Mouse (Mus musculus): ENCODE results near the gene Ccdc82.

Gene Ccdc82

DNA sequence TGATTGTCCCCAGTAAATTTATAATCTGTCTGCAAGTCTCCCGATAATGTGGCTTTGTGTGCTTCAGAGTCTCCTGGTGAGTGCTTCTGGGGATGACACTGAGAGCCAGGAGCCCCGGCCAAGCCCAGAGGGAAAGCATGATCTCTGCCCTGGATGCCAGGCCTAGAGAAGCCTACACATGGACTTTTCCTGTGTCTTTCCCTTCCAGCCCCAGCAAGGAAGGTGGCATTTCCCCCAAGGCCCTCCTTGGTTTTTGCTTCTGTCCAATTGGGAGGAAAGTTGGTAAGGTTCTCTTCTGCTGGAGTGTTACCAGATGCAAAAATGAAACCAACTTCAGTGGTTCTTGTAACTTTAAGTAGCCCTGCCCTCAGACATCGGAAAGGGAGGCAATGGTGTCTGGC lies 53.3 kb downstream of the Ccdc82 start:
- no peak for DNase-seq

DNA sequence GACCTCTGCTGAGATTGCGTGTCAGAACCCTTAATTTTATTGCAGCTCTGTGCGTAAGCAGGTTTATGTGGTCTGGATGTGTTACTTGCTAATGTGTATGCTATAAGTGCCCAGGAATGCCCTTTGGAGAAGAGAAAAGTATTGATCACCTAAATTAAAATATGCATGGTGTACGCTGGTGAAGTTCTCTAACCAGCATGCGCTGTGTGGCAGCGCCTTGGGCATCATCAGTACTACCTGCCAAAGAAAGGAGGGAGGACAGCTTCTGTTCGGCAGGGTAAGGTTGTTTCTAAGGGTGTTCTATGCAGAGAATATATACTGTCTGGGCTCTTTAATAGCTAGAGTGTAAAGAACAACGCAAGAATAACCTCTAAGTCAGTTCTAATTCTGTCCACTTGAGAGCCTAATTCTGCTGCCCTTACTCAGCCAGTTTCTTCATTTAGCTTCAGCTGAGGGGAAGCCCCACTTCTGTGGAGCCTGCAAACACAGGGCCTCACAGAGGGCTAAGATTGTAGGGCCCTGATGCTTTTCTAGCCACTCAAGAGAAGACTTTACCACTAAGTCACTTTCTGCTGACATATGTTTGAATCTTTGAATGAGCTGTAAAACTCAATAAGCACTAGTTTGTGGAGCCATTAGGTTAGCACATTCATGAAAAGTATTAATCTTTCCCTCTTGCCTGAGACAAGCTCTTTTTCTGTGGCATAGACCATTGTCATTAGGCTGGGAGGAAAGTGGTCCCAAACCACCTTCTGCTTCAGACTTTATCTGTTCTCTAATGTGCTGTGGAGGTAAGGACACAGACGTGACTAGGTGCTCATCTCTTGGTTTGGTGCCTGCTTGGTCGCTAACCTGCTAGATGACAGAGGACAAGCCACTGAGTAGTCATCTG lies 54.4 kb downstream of the Ccdc82 start:
- DNase-seq = no peak

DNA sequence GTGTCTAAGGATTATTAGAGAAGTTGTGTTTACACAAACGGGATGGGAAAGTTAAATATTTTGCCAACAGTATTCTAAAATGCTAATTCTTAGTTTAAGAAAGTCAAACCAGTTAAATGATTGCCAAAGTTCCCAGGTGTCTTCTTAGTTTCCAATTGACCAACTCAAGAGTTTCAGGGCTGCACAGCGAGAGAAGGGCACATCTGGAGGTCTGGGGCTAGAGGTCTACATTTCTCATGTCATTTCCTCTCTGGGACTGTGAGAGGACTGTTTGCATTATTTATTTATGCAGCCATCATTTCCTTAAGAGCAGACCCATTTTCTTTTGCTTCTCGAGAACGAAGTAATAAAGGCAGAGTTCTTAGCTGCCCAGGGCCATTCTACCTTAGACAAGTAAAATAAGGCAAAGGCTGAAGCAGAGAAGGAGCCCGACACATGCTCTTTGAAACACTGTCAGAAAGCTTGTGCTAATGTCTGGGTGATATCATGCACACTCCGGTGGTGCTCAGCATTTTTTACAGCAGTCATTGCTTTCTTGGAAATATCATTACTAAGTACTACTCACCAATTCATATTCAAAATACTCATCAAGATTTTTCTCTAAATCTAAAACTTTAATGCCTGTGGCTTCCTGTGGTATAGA lies 55.5 kb downstream of the Ccdc82 start:
- no peak for DNase-seq

DNA sequence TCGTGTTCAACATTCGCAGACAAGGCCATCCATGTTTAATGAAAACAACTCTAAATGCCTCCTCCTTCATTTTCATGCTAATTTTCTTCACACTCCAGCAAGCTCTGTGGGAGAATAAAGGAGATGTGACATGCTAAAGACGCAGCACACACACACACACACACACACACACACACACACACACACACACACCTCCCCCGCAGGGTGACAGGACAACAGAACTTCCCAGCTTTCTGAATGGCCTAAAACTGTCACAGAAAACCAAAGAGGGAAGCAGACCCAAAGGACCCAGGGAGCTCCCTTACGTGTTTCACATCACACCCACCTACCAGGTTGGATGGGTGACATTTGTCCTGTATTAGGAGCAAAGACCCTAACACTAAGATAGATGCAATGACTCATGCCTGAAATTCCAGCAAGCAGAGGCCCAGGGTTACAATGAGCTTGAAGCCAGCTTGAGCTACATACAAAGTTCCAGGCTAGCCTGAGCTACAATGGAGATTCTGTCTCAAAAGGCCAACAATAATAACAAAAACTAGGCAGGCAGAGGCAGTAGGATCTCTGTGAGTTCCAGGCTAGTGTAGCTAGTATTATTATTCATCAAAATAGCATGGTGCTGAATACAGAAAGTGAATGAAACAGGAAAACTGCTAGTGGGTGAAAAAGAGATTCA lies 56.5 kb downstream of the Ccdc82 start:
- no peak for DNase-seq

DNA sequence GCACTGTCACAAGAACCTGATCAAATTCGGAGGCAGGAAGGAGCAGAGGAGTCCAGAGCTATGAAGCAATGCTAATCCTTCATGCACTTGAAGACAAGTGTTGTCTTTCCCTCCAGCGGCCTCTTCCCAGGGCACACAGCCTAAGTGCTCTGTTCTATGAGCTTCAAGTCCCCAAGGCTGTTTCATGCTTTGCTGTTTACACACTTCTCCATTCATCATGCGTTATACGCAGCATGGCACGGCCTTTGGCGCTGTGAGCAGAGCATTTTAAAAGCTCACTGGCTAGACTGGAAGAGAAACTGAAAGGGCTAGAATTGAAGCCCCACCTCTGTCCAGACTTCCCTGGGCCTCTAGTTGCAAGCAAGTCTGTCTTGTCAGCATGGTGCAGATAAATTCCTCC lies 57.2 kb downstream of the Ccdc82 start:
- no peak for DNase-seq

DNA sequence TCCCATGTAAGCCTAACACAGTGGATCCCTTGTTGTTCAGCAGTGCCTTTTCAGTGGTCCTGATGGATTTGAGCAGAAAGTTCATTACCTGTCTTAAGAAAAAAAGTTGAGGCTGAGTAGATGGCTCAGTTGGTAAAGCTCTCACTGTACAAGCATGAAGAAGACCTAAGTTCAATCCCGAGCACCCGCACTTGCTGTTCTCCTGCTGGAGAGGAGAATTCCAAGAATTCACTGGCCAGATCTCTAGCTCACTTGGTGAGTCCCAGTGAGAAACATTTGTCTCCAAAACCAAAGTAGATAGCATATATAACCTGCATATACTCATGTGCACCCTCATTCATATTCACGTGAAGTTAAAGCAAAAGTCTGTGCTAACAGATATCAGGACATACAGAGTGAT lies 59.7 kb downstream of the Ccdc82 start:
- no peak for DNase-seq

DNA sequence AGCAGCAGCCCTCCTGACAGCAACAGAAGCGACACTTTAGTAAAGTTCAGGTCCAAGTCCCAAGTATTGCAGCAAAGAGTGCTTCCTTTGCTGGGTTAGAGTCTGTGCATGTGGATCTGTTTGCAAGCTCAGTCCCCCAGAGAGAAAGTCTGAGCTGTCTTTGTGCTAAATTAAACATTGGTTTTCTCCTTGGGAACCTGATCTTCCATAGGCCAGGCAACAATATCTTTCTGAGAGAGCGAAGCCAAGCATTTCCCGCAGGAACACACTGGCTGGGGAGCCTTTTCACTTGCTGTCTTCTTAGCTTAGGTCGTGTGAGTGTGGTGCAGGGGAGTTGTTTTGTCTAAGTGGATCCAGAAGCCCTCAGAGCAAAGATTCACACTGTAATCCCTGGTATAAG lies 60.5 kb downstream of the Ccdc82 start:
- DNase-seq = no peak

DNA sequence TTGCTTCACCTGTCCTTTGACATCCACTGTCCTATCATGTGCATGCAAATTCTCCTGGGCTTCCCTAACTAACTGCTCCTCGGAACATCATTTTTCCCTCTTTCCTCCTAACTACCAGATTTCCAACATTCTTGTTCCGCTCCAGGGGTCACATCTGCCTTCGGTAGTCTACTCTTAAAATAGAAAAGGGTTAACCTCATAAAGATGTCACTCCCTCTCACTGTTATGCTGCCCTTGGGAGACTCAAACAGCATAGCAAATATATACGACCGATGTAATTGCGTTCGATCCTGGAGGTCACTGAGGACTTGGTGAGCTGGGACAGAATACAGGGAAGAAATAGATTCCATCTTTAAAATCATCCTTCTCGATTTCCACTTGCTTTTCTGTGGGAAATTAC lies 62.0 kb downstream of the Ccdc82 start:
- no peak for DNase-seq

DNA sequence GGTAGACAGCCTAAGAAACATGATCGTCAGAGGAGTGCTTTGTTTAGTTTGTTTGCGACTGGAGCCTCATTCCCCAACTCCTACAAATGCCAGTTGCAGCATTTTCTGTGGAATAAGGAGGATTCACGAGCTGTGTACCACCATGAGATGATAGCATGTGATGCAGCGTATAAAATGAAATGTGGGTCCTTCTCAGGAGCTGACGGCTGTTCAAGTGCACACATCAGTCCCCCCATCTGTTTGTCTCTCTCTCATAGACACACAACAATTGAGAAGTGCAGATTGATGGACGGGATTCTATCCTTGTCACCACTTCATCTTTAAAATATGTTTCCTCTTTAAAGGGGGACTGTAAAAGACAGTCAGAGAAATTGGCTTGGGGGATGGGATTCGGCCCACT lies 63.1 kb downstream of the Ccdc82 start:
- DNase-seq = no peak

DNA sequence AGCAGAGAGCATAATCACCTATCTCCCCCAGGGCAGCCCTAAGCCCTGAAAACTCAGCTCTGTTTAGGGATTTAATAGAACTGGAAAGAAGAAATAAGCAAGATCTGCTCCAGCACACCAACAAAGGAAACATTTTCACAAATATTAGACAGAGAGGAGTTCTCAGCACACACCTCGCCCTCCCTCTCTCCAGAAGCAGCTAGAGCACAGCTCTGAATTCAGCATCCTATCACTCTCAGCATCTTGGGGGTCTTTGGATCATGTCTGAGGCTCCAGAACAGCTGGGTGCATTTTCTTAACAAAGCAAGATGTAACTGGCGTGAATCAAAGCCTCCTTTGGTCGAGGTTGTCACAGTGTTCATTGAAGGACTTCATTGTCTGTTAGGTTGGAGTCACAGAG lies 63.5 kb downstream of the Ccdc82 start:
- DNase-seq = no peak

DNA sequence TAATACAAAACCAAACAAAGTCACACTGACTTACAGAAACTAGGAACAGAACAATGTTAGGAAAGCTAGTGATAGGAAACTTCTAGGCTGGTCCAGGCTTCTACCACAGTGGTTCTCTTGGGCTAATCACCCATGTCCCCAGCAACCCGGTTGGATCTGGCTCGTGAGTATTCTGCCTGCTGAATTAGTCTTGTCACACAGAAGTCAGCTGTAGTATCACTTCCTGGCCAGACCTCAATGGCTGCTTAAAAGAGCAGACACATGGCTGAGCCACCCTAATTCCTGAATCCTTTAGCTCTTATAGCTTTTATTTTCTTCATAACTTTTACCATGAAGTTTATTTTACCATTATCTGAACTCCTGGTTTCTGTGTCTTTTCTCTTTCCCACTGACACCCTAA lies 64.3 kb downstream of the Ccdc82 start:
- DNase-seq = no peak

DNA sequence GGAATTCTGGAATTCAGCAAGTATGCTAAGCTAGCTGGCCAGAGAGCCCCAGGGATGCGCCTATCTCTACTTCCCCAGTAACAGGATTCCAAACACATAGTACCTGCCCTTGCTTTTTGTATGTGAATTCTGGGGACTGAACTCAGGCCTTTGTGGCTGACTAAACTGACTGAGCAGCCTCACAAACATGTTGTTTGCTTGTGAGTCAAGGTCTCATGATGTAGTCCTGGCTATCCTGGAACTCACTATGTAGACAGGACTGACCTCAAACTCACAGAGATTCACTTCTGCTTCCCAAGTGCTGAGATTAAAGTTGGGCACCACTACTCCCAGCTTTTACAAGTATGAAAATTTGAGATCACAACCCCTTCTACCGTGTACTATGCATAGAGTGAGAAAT lies 67.2 kb downstream of the Ccdc82 start:
- no peak for DNase-seq

DNA sequence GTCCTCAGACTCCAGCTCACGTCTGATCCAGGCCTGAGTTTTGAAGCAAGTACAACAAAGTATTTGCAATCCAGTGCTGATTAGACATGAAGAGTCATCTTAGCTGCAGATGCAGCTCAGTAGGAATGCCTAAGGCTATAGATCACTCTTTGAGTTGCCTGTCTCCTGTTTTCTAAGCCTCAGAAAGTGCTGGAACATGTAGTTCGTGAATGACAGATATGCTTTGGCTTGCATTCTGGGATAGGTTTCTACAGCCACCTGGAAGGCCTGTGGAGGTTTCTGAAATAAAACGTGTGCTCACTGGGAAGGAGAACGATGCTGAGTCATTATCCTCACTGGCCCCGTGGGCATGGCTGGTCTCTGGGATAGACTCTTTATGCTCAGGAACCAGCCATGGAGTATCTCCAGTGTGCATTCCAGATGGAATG lies 67.8 kb downstream of the Ccdc82 start:
- DNase-seq = no peak

DNA sequence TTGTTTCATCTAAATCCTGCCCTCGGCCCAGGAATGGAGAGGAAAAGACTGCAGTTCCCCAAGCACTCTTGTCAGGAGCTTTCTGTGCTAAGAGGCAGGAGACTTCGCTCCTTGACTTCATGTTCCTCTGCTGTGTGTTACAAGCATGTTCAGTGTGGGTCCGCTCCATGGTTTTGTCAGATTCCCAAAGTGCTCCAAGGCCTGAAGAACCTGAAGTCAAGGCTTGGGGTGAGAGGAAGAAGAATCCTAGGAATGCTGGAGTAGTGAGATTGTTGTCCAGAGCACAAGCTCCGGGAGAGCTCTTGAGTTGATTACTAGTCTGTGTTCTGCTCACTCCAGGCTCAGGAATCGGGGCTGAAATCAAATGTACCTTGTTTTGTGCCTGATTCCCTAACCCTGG lies 68.6 kb downstream of the Ccdc82 start:
- DNase-seq = no peak

DNA sequence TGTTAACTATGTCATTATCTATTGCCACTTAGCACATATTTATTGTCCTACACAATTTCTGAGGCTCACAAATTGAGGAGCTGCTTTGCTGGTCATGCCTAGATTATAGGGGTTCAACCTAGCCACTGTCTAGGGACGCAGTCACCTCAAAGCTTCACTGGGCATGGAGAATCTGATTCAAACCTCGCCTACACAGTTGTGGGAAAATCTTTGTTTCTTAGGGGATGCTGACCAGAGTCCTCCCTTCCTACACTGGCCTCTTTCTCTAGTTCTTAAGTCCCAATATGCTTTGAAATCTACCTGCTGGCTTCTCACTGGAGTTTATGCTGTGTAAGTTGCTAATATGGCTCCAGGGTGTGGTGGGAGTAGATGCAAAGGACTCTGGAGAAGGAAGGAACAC lies 72.8 kb downstream of the Ccdc82 start:
- no peak for DNase-seq

DNA sequence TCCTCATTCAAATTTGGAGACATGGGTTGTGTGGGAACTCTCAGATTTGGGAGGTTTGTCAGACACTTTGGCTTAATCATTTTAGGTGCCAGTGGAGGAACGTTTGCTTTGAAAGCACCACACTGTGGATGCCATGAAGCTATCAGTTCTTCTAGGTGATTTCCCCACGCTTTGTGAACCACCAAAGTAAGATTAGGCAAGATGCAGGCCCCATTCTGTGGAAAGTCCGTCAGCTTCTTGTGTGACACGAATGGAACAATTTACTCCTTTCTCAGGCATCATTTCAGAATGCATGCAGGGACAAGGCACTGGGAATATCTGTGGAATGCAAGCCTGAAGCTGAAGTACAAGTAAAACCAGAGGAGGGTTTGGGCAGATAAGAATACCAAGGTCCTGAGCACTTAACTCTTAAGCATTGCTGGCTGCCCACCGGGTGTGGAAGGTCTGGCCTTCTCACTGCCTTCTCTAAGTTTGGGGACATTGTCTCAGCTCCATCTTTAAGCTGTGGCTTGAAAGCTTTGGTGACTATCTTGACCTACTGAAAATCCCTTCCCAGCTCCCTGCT lies 74.1 kb downstream of the Ccdc82 start:
- no peak for DNase-seq

DNA sequence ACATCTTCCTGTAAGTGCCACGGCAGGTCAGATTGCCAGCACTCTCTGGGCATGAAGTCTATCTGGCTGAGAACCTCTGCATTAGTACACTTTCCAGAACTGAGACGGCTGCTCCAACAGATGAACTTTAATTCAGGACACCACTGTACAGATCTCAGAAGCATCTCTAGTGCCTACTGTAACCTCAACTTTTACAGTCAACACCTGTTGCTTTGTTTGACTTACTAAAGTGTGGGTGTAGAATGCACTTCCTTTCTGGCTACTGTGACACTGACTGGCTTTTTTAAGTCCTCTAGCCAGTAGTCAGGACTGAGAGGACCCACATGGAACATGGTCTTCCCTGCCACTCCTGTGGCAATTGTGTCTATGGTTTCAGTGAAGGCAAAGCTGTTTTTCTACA lies 76.3 kb downstream of the Ccdc82 start:
- DNase-seq = no peak

DNA sequence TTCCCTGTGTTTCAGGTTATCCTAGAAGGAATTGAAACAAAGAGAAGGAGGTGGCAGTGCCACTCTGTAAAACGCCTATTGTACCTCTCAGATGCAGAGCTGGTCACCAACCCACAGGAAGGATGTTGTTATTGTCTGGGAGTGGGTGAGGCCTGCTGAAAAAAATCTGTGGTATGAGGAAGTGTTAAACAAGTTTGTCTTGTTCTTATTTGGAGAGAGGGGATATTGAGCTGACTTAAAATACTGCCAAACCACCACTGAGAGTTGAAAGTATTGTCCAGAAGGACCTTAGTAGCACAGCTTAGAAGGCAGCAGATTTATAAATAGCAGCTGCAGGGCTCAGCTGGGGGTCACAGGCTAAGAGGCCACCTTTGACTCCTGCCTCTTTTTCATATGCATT lies 76.9 kb downstream of the Ccdc82 start:
- peak; percentile 29 to 30 for DNase-seq
